Mouse (Mus musculus) liver, adult (tissue): ENCODE results near the gene Tgfbr2.

Source experiments
- GATA4 ChIP-seq: IDR thresholded peaks from 2 replicates; pipeline ENCODE4 v1.6.1; 2014; ENCODE audit warnings: mild to moderate bottlenecking, low read length; ENCODE audit not compliant: insufficient replicate concordance

The Tgfbr2 gene

DNA sequence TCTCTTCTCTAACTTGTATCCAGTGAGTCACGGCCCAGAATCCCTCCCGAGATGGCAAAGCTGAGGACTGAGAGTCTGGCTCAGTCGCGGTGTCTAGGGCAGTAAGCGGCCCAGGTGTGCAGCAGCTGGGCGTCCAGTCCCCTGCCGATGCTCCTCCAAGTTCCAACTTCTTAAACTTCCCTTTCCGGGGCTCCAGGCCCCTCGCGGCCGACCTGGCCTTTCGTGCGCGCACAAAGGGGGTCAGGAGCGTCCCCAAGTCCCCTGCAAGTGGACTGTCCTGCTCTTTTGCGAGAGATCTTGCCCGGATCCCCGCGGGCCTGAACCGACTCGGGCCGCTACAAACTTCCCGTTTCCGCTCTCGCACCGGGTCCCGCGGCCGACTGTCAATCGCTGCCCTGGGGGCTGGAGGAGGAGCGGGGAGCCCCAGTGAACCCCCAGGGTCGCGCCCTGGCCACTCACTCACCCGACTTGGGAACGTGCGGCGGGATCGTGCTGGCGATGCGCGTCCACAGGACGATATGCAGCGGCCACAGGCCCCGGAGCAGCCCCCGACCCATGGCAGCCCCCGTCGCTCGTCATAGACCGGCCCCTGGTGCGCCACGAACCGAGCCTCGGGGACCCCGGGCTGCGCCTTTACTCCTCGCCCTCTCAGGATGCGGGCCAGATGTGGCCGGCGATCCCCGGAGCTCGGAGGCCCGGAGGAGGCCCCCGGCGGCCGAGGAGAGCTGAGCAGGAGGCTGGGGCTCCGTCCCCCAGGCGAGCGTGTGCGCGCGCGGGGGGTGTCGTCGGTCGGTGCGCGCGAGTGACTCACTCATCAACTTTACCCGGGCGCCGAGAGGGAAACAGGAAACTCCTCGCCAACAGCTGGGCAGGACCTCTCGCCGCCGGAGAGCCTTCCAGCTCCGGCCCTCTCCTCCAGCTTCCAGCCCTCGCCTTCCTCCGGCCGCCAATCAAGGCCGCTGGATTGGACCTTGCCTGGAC, at the start of gene Tgfbr2:
Tgfbr2 (minus strand) TSS at position 880 of the 981 bp plus-strand sequence.
- no peak; the same call in 1 of the 2 replicates for TF ChIP-seq GATA4

DNA sequence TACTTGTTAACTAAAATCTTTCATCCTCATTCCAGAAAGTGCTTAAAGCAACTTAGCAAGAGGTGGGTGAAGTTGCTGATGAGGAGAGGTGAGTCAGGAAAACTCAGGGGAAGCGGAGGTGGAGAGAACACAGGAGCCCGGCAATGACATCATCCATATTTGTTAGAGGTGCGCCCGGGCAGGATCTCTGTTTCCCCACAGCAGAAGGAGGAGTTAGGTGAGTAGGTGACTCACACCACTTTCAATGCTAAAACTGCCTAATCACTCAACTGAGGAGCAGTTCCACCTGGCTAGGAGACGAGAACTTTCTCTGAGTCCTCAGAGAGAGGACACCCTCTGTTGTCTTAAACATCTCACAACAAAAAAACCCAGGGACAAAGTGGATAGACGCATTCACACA, 48.2 kb upstream of the Tgfbr2 start:
- TF ChIP-seq GATA4 = no peak

GRCm38 (mm10) chr9:116222643-116223042, 47.5 kb upstream of the Tgfbr2 start:
- TF ChIP-seq GATA4 = no peak

DNA sequence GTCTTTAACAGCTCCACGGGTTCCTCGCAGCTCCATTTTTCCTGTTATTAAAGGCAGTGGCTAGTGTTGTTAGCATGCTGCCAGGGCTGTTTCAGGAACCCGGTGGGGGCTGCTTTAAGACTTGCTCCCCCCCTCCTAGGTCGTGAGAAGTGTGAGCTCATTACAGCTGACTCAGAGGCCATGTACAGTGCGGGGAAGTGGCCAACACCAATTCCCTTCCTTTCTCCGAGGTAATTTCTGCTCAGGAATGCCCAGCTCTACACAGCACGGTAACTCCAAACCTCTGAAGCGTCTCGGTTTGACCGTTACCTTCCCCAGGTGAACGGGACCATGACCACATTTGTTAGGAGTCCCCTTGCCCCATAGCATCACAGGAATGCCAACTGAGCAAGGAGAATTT, 46.8 kb upstream of the Tgfbr2 start:
- TF ChIP-seq GATA4 = no peak

DNA sequence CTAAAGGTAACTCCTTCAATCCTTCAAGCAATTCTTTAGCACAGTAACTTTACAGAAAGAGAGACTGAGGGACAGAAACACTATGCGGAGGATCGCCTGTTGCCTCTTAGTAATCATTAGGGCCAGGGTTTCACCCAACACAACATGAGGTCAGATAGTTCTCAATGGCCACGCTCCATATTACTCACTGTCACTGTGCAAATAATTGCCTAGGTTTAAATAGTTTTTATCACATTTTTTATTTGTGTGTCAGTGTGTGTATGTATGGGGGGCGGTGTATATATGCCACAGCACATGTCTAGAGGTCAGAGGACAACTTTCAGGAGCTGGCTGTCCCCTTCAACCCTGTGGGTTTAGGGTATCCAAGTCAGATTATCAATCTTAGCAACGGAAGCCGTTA, 46.4 kb upstream of the Tgfbr2 start:
- TF ChIP-seq GATA4 = no peak

DNA sequence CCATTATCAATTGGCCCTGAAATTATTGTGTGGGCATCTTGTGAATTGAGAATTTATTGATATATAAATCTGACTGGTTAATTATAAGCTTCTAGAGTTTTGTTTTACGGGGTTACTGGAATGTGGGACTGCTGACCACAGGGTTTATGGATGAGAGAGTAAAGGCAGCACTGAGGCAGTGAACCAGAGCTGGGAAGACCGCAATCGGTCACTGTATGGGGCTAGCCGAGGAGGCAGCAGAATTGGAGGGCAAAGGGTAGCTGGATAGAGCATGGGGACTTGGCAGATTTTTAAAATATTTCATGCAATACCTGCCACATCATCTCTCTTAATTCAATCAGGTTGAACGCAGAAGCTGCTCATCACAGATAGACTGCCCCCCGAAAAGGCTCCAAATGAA, 45.5 kb upstream of the Tgfbr2 start:
- no peak for TF ChIP-seq GATA4

DNA sequence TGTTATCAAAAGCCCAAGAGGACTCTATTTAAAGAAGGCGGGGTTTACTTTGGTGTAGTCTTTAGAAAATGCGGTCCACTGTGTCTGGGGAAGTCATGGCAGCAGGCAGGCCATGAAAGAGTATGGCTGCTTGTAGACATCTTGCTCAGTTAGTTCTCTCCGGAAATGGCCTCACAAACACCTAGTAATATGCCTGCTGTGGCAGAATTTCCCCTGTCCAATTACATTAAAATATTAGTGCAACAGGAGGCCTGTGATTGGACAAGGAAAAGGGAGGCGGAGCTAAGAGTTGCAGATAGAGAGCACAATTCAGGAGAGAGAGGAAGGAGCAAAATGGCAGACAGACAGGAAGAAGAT, 45.0 kb upstream of the Tgfbr2 start:
- no peak for TF ChIP-seq GATA4

GRCm38 (mm10) chr9:116219234-116220158, 44.3 kb upstream of the Tgfbr2 start:
- no peak for TF ChIP-seq GATA4

- no peak for TF ChIP-seq GATA4
Observed at GRCm38 (mm10) chr9:116218780-116219179, 43.6 kb upstream of the Tgfbr2 start.

DNA sequence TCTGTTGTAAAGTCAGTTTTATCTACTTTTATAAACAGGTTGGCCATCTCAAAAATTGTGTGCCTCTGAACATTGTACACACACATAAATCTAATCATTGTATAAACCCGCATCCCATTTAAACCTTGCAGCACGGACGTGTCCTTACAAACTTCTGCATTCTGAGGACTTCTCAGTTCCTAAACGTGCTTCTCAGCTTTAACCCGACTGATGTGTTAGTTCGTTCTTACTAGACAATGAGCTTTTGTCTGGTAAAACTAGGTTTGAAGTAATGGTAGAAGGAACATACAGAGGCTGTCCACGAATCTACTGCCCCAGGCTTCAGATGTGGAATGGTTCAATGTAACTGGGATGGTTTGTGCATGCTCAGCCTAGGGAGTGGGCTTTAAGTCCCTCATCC, 41.9 kb upstream of the Tgfbr2 start:
- TF ChIP-seq GATA4 = no peak

- TF ChIP-seq GATA4 = no peak
Observed at GRCm38 (mm10) chr9:116216677-116217076, 41.5 kb upstream of the Tgfbr2 start.

DNA sequence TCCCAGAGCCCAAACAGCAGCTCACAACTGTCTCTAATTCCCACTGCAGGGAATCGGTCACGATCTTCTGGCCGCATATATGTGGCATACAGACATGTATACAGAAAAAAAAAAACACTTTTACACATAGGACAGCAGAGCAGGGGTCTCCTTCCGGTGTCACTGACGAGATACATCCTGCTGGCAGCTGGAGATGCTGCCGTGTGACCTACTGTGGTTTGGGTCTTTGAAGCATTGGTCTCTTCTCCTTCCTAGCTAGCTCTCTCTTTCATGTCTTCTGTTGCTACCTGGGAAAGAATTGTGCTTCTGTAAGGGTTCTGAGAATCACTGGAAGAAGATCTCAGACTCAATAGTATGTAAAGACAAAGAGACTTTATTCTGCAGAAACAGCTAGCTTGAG, 39.1 kb upstream of the Tgfbr2 start:
- no peak for TF ChIP-seq GATA4

- TF ChIP-seq GATA4 = no peak
Observed at GRCm38 (mm10) chr9:116212915-116213619, 37.9 kb upstream of the Tgfbr2 start.

DNA sequence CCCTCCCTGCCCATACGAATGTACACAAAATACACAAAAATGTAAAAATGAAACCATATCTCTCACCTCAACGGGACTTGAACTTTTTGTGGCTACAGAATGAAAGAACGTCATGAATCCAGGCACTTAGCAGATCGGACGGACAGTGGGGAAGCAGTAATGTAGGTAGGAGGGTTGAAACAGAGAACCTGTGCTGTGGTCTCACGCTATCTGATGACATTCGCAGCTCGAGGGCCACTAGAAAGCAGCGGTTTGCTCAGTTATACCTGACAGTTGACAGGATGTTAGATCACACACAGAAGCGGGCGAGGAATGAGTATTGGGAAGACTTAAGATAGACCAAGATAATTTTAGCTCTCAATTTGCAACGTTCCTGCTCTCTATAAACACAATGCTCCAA, 36.9 kb upstream of the Tgfbr2 start:
- TF ChIP-seq GATA4 = no peak
